Mouse (Mus musculus) embryo, embryonic 9.5 days (tissue): ENCODE data around the gene Samm50.
A peak's percentile ranks its signal among the peaks of the same experiment; 100 is the strongest.

Source experiments
- DNase-seq: peaks from one replicate; pipeline ENCODE4 v3.0.0-alpha.2; 2017; ENCODE audit errors: extremely low spot score

The Samm50 gene

DNA sequence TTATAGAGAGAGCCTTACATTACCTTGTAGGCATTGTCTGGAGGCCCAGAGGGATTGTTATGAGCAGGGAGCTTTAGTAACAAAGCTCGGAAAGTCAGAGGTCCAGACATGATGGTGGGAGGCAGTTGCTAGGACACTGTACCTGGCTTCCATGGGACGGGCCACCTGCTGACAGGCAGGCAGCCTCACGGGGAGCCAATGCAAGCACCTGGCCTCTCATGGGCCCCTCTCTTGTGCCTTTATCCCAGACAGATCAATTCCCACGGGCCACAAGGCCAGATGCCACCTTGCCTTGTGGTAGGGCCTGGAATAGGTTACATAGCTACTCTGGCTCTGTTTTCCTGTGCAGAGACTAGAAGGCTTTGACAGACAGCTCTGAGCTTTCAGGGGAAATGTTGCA, 19.5 kb downstream of the Samm50 start:
- no peak for DNase-seq

DNA sequence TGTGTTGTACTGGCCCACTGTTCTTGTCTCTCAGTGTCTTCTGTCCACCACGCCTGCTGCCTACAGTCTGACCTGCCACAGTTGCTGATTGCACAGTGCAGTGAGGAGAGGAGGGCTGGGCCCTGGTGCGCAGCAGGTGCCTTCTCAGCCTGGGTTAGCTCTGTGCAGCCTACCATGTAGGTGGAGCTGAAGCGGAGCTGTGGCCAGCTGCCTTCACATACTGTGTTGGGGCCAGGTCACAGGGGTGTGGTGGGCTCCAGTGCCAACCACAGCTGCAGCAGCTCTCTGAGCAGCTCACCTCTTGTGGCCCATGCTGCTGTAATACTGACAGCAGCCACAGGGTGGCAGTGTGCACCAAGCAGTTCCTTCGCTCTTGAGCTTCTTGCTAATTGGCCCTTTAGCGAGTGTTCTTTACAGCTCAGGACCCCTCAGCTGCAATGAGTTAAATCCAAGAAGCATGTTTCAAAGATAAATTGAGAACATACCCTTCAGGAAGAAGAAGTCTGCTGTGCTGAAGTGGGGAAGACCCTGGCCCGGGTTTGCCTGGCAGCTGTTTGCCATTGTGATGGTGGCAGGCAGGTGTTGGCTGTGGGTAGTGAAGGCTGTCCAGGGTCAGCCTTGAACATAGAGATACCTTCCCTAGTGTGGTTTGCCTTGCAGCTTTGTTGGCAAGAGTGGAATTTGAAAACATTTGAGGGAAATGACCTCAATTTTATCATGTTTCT, 20.2 kb downstream of the Samm50 start:
- DNase-seq: peak; percentile 90

DNA sequence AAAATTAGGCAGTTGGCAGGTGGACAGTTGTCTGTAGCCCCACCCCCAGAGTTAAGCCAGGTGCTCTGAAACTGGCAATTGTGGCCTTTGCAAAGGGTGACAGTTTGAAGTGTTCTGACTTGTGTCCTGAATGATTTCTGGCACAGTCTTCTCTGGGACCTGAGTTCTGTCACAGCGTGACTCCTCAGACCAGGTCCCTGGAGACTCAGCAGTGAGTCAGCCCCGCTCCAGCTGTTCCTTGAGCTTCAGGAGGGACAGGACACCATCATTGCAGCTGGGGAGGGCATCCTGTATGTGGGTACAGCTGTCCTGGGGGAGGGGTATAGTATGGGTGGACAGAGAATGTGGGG, 20.7 kb downstream of the Samm50 start:
- DNase-seq: no peak

DNA sequence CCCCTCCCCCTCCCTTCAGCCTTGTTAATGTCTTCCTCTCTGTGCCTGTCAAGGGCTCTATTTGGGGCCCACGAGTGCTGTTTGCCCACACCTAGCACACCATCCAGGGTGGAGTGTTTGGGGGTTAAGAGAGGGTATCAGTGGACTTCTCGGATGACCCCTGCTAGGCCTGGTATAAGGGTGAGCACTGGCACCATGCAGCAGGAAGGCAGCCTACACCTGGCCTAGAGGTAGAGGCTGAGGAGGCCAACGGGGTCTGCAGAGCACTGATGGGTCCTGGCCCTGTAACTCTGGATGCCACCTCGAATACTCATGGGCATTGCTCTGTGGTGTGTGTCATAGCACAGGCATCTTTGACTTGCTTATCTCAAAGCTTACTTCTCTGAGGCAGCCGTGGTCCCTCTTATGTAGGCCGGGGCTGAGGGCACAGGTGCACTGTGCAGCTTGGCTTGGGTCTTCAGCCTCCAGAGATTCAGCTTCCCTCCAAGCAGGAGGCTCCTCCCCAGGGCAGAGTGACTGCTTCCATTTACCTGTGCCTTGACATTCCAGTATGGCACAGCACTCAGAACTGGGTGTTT, 21.2 kb downstream of the Samm50 start:
- no peak for DNase-seq

DNA sequence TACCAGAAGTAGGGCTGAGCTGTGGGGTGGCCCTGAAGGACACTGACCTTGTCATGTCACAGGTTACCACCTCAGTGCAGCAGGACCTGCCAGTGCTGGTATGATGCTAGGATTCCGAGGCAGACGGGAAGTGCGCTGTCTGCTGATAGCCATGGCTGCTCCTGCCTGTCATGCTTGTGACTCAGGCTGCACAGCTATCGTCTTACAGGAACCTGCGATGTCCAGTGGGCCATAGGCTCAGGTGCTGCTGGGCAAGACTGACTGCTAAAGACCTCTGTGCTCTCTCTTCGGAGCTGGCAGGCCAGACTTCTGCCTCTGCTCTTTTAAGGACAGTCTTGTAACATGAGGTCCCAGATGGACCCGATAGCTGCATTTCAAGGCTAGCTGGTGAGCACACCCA, 22.4 kb downstream of the Samm50 start:
- no peak for DNase-seq

DNA sequence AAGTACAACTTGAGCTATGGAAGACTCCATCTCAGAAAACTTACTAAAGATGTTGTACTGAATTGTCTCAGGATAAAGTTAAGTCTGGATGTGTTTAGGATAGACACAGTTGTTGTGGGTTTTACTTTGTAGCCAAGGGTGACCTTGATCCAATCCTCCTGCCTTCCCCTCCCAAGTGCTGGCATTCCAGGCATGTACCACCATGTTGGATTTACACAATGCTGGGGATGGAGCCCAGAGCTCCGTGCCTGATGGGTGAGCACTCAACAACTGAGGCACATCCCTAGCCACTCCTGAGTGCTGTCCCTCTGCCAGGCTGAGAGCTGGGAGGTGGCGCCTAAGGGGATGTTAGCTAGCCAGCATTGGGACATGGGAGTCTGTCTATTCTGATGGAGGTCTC, 23.2 kb downstream of the Samm50 start:
- DNase-seq: no peak

DNA sequence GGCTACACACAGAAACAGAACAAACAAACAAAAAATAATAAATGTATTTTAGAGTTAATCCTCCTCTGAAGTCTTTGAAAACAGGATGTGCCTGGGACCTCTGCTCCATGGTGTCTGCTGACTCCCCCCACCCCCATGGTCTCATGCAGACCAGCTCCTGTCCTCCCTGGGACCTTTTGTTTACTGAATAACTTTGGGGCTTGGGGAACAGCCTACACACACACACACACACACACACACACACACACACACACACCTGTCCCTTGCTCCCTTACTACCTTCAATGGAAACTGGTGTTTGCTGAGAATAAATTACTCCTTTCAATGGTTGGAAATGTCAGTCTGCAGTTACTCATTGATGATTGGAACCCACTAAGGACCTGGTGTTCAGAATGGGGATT, 24.0 kb downstream of the Samm50 start:
- no peak for DNase-seq

DNA sequence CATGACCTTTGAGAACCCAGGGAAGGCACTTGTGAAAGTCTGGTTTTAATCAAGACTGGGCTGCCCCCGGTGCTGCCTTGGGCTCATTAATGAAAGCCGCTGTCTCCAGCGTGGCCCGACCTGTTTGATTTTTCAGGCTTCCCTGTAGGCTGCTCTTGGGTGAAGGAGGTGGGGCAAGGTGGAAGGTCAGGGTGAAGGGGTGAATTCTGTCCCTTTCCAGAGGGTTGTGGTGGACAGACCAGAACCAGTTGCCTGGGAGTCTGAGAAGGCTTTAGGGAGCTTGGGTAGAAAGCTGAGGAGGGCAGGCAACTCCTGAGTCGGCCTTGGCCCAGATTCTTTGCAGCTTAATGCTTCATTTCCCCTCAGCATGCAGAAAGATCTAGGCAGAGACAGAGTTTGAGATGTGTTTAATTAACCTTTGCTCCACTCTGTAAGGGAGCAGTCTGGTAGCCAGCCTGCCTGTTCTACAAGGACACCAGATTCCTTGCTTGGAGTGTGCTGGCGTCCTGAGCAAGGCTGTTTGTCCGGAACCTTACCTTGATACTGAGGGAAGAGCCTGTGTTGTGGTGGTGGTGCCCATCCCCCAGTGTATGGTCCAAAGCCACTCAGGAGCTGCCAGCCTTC, 24.5 kb downstream of the Samm50 start:
- peak; percentile 66 for DNase-seq

DNA sequence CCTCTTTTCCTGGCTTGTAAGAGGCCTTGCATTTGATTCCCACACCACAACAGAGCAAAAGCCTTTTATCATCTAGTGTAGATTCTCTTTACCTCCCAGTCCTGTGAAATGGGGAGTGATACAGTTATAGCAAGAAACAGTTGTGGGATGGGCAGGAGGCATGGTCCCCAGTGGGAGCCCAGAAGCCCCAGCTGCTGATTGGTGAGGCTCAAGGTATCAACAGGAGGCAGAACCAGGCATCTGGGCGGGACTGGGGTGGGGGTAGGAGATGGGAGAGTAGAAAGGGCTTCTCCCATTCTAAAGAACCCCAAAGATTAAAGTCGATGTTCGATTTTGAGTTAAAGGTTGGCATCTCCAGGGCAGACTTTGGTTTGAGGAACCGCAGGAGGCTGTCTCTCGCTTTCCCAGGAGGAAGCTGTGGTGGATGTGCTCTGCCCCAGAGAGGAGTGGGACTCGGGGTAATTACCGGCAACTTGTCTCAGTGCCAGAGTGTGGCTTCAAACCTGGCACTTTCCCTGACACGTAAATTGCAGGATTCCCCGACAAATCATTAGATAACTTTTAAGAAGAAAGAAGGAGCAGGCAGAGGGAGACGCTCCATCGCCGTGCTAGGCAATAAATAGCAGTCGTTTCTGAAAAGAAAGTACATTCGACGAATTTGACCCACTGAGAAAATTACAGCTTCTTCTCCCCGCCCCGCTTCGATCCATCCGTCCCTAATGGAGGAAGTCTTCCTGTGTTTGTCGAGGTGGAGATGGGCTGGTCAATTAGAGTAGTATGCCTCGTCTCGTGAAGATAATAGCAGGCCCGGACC, 26.1 kb downstream of the Samm50 start:
- DNase-seq: no peak

DNA sequence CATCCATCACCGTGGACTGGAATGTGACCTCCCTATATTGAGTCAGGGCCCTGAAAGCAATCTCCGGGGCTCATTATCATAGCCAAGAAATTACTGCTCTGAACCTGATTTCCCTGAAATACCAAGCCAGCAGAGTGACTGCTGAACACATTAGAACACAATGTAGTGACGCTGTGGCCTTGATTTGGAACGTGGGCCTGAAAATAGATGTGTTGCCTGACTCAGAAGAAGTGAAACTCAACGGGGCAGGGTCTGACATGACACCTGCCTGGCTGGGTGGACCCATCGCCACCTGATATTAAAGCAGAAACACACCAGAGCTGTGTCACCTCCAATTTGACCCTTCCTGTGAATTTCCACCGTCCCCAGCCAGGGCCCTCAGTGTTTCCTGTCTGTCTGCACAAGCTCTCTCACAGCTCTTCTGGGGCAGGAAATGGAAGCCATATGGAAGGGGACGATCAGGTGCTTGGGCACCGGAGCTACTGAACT, 26.8 kb downstream of the Samm50 start:
- peak; percentile 47 for DNase-seq

DNA sequence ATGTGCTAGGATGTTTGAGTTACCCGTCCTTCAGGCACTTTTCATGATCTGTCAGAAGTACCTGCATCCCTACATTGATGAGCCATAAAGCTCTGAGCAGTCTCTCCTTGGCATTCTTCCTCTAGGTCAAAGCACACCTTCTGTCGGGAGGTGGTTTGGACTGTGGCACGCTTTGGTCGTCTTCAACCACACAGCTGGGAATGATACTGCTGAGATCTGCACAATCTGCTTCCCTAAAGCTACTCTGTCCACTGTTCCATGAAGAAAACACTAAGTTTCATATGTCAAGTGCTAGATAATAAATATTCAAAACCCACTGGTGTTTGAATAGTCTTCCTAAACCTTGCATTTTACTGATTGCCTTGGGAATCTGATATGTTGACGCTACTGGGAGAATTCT, 29.5 kb downstream of the Samm50 start:
- DNase-seq: no peak

DNA sequence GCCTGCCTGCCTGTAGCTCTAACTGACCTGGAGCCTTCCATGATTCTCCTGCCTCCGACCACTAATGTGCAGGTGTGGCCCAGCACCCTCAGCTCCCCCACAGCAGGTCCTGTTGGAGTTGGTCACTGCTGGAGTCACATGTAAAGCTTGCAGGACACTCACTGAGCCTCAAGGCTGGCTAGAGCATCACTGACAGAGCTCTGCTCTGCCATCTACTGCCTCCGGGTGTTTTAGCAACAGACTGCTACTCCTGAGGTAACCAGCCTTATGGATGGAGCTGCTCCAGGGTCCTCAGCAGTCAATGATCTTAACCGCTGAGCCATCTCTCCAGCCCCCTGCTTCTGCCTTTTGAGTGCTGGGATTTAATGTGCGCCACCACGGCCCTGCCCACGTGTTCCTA, 31.4 kb downstream of the Samm50 start:
- DNase-seq: peak; percentile 42

DNA sequence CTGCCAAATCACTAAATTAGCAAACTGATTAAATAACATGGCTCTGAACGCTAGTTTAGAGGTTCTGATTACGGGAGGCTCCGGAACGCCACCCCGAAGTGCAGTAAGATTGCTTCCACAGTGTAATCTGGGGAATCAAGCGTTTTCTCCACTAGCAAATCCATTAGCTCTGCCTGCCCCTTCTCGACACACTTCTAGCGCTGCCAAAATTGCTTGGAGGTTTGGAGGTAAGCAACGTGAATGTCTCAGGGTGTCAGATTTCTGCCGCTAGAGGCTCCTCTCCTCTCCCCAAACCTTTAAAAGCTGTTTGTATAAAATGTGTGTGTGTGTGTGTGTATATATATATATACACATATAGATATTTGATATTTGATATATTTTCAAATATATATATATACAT, 32.7 kb downstream of the Samm50 start:
- no peak for DNase-seq

DNA sequence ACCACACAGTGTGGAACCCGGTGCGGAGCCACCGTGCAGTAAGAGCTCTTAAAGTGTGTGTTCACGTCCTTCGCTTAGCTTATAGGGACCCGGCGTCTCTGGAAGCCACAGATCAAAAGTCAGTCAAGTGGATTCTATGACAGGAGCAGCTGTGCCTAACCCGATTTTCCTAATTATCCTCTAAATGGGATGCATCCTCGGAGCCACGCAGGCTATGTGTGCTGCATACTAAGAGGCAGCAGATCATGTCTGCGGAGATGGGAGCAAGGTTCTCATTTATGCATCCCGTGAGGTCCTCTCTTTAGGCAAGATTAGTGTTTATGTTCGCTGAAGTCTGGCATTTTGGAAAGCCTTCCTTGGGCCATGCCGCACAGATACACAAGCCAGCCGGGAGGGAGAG, 34.9 kb downstream of the Samm50 start:
- no peak for DNase-seq

DNA sequence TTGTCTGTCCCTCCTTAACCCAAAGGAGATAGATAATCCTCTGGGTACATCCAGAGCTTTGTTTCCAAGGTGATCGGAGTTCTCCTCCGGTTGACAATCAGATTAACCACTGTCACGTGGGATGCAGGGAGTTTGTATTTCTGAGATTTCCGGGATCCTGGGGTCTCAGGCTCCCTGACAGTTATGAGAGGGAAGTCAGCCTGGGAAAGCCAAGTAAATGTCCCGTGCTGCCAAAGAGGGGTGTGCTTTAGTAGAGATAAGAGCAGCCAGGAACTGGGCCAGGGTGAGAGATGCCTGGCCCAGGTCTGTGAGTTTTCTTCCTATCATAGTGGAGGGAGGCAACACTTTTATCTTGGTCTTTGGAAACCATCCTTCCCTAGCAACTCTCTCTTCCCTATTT, 38.6 kb downstream of the Samm50 start:
- DNase-seq: no peak

DNA sequence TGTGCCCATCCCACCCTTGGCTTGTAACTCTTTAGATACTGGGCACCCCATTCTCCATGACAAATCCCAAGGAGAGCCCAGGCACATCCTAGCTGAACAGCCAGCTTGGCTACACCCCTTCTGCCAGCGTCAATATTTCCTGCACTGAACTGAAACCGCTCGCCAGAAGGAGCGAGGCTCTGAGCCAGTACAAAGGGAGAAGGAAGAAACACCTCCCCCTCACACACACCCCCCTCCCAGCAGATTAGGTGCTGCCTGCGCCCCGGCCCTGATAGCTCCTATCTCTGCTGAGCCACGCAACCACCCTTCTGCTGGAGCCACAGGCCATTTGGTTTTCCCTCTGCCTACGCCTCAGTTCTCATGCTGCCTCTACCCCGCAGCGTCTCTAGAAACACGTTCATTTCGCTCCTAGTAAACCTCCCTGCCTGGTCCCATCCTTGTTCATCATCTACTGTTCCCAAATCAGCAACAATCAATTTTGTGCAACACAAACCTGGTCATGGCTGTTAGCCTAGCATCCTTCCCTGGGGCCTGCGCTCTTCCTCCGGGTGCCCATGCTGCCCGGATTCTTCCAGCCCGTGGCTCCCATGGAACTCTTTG, 39.2 kb downstream of the Samm50 start:
- no peak for DNase-seq

DNA sequence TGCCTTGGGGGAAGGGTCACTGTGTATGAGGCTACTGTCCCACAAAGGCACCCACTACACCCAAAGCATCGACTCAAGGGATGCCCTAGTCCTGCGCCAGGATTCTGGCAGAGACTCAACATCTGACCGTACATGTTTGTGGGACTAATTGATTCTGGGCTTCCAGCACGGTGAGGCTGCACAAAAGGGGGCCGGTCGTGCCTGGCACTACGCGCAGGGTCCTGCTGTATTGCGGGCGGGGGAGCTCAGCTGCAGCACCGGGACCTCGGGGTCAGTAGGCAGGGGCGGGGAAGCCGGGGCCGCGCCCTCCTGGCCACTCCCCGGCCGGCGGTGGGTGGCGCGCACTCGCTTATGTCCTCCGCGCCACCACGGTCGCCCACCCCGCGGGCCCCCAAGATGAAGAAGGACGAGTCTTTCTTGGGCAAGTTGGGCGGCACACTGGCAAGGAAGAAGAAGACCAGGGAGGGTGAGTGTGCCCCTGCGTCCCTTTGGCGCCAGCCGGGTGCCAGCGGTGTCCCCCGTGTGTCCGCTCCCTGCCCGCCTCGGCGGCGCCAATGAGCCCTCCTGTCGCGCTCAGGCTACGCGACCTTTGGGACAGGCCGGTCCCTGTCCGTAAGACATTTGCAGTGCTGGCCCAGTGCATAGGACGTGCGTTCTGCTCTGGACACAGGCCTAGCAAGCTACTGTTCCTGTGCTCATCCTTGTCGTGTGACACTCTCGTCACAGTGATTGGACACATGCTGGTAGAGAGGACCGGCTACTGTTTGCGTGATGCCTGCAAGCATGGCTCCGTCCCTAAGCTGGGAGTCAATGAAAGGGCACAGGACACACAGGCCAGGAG, 39.9 kb downstream of the Samm50 start, which contains the start of gene Parvb:
Parvb (plus strand) TSS at position 323 of the 841 bp plus-strand sequence.
- peak; percentile 78 for DNase-seq

DNA sequence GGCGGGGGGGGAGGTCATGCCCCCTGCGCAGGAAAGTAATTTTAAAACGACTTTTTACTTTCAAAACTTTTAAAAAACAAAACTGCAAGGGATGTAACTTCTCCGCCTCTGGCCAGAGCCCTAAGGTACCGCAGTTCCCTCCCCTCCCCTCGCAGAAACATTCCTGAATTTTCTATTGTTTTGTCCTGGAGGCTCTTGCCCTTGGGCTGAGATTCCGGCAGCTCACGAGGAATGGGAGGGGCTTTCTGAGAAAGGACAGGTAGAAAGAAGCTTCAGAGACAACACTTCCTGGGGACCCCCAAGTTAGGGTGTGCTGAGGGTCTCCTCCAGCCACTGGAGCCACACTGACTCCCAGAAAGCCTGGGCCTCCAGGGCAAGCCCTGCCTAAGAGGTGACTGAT, 40.6 kb downstream of the Samm50 start:
- no peak for DNase-seq

DNA sequence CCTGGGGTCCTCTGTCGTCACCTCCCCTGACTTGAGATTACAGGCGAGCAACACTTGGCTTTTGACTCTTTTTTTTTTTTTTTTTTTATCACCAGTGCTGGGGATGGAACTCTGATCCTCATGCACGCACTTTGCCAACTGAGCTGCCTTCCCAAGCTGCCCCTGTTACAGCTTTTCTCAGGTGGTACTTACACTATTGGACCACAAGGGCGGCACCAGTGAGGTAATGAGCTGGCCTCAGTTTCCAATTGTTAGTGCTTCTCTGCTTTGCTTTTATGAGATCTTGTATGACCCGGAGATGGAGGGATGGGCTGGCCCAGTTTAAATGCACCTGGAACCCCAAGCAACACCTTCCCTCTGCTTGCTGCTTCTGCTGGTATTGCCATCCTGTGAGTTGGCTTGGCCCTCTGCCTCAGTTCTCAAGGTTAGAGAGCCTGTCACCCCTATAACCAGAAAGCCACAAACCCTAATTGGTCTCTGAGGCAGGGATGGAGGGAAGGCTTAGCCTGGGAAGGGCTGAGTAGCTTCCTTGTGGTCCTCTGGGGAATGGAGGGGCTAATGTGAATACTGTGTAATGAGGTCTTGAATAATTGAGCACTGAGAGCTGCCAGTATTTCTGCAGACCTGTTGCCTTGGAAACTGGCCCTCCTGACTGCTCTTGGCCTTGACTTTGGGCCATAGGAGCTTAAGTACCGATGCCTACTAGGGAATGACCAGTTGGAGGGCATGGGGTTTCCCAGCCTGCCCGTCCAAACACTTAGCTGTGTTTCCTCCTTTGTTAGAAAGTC, 42.9 kb downstream of the Samm50 start:
- no peak for DNase-seq

DNA sequence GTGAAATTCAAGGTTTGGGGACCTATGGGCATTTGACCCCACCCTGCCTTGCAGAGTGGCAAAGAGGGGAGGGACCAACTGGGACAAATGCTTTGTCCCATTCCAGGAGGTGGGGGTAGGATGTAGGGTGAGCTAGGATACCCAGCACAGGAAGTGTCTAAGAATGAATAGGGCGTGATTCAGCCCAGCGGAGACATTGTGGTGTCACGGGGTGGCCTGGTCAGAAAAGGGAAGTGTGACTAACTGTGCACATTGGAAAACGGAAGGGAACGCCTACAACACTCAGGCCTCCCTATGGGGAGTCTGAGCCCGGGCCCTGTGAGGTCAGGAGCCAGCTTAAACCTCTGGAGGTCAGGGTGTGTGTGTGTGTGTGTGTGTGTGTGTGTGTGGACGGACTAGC, 43.6 kb downstream of the Samm50 start:
- no peak for DNase-seq
